Mouse (Mus musculus): ENCODE data around the gene Pdcd4.

GRCm38 (mm10) chr19:53880460-53880859, 11.6 kb upstream of the Pdcd4 start:
- TF ChIP-seq CTCF (IDR thresholded peaks at IDR 0.05) = no peak
- TF ChIP-seq EP300 (IDR thresholded peaks at IDR 0.05) = no peak

All from lung, postnatal 0 days (tissue).